Mouse (Mus musculus): ENCODE measurements around the gene Ect2l.
"Not testable (repeated sequence)": the region's sequence is repeated elsewhere in the genome, so short reads cannot be mapped to it uniquely, and the experiment has no call there.

Ect2l gene

GRCm38 (mm10) chr10:18189498-18189897 lies 21.2 kb downstream of the Ect2l start:
- DNase-seq = no peak

- DNase-seq = no peak
These were observed 22.1 kb downstream of the Ect2l start for GRCm38 (mm10) chr10:18188564-18188963.

GRCm38 (mm10) chr10:18182246-18182645 lies 28.4 kb downstream of the Ect2l start:
- no peak for DNase-seq

- no peak for DNase-seq
These were observed 33.4 kb downstream of the Ect2l start for GRCm38 (mm10) chr10:18177304-18177703.

- no peak for DNase-seq
These were observed 34.0 kb downstream of the Ect2l start for GRCm38 (mm10) chr10:18176722-18177121.

- DNase-seq = no peak
These were observed 35.6 kb downstream of the Ect2l start for GRCm38 (mm10) chr10:18175087-18175486.

GRCm38 (mm10) chr10:18162435-18162971 lies 48.2 kb downstream of the Ect2l start:
- no peak for DNase-seq

- no peak for DNase-seq
These were observed 63.5 kb downstream of the Ect2l start for GRCm38 (mm10) chr10:18147224-18147623.

- DNase-seq = no peak
These were observed 68.5 kb downstream of the Ect2l start for GRCm38 (mm10) chr10:18142231-18142630.

- DNase-seq = no peak
These were observed 69.3 kb downstream of the Ect2l start for GRCm38 (mm10) chr10:18141389-18141788.

- no peak for DNase-seq
These were observed 71.1 kb downstream of the Ect2l start for GRCm38 (mm10) chr10:18139615-18140014.

GRCm38 (mm10) chr10:18138853-18139503 lies 71.7 kb downstream of the Ect2l start:
- DNase-seq = not testable (repeated sequence)

GRCm38 (mm10) chr10:18131666-18132650 lies 78.7 kb downstream of the Ect2l start:
- DNase-seq = peak; percentile 13 to 39

- DNase-seq = no peak
These were observed 80.4 kb downstream of the Ect2l start for GRCm38 (mm10) chr10:18130276-18130675.

- DNase-seq = peak; percentile 60 to 69
These were observed 92.4 kb downstream of the Ect2l start for GRCm38 (mm10) chr10:18118336-18118735.

GRCm38 (mm10) chr10:18113473-18114093 lies 97.1 kb downstream of the Ect2l start:
- DNase-seq = no peak

GRCm38 (mm10) chr10:18110940-18111339 lies 99.8 kb downstream of the Ect2l start:
- no peak for DNase-seq

- DNase-seq = peak in 1 of 2 experiments; percentile 20
These were observed 103.2 kb downstream of the Ect2l start for GRCm38 (mm10) chr10:18107471-18107870.

GRCm38 (mm10) chr10:18102166-18102565 lies 108.5 kb downstream of the Ect2l start:
- DNase-seq = peak in 1 of 2 experiments; percentile 9

- DNase-seq = no peak
These were observed 120.0 kb downstream of the Ect2l start for GRCm38 (mm10) chr10:18090691-18091090.

- no peak for DNase-seq
These were observed 127.9 kb downstream of the Ect2l start for GRCm38 (mm10) chr10:18082772-18083171.

- no peak for DNase-seq
These were observed 129.2 kb downstream of the Ect2l start for GRCm38 (mm10) chr10:18081536-18081935.
